Mouse (Mus musculus) ES-Bruce4 (cell line): ENCODE data around the gene Mrps27.

Source experiments
- CTCF ChIP-seq: IDR thresholded peaks from one replicate; pipeline ENCODE4 v1.8.1; 2011; ENCODE audit warnings: low read depth, low read length
- EP300 ChIP-seq: IDR thresholded peaks from 2 replicates; pipeline ENCODE4 v1.6.1; 2011; ENCODE audit warnings: low read depth, low read length; ENCODE audit not compliant: insufficient read depth
- POLR2A ChIP-seq: IDR thresholded peaks from one replicate; pipeline ENCODE4 v1.8.1; 2011; ENCODE audit warnings: low read length; ENCODE audit not compliant: insufficient read depth

GRCm38 (mm10) chr13:99443484-99444175 lies 99.0 kb downstream of the Mrps27 start:
- TF ChIP-seq CTCF = no peak
- TF ChIP-seq POLR2A = no peak
- no peak for TF ChIP-seq EP300
